Mouse (Mus musculus): Measurements from ENCODE around the gene Bcas3. TPM values are rescaled to one million over a fixed set of nuclear protein-coding genes. Genes with fewer than 3 reads are reported as not detected.
A peak's percentile ranks its signal among the peaks of the same experiment; 100 is the strongest.

Bcas3 gene
- polyA plus RNA-seq, 1 experiment from 2014 or later = 16.7 TPM

GRCm38 (mm10) chr11:85609303-85609940 lies 256.5 kb downstream of the Bcas3 start:
- Histone ChIP-seq H3K9me3 (no peaks in the 10 kb centered on the region), H3K9ac (no peak overlapping the region), H3K27ac (no peak overlapping the region), H3K4me3 (replicated peaks) (no peak overlapping the region), H3K4me2 (no peak overlapping the region), H3K36me3 (no peaks in the 10 kb centered on the region), H3K27me3 (replicated peaks) (no peaks in the 10 kb centered on the region), H3K4me1 (no peaks in the 10 kb centered on the region)
- no peak for ATAC-seq (ENCODE audit: insufficient read depth, low FRiP score, low read depth)
- WGBS = 35% methylated on average over 5 of the region's 5 CpGs

GRCm38 (mm10) chr11:85613035-85613434 lies 260.1 kb downstream of the Bcas3 start:
- Histone ChIP-seq H3K36me3 (no peaks in the 10 kb centered on the region), H3K9ac (no peak overlapping the region), H3K4me3 (replicated peaks) (no peak overlapping the region), H3K27me3 (replicated peaks) (no peaks in the 10 kb centered on the region), H3K27ac (no peak overlapping the region), H3K9me3 (no peaks in the 10 kb centered on the region), H3K4me1 (0 out of 2 replicates have a peak, but pooled peaks cover 5% of the 10 kb centered on the region), H3K4me2 (no peak overlapping the region)
- 22% methylated on average over 5 of the region's 5 CpGs for WGBS
- no peak for ATAC-seq (ENCODE audit: insufficient read depth, low FRiP score, low read depth)

GRCm38 (mm10) chr11:85613586-85613985 lies 260.6 kb downstream of the Bcas3 start:
- 42% methylated on average over 3 of the region's 3 CpGs for WGBS
- Histone ChIP-seq H3K36me3 (no peaks in the 10 kb centered on the region), H3K4me1 (0 out of 2 replicates have a peak, but pooled peaks cover 5% of the 10 kb centered on the region), H3K9ac (no peak overlapping the region), H3K27me3 (replicated peaks) (no peaks in the 10 kb centered on the region), H3K4me3 (replicated peaks) (no peak overlapping the region), H3K9me3 (no peaks in the 10 kb centered on the region), H3K4me2 (no peak overlapping the region), H3K27ac (no peak overlapping the region)
- ATAC-seq (ENCODE audit: insufficient read depth, low FRiP score, low read depth) = no peak

- H3K27me3 ChIP-seq (replicated peaks) = no peaks in the 10 kb centered on the region
- H3K4me2 ChIP-seq = no peak overlapping the region
- ATAC-seq (ENCODE audit: insufficient read depth, low FRiP score, low read depth) = no peak
- H3K9ac ChIP-seq = no peak overlapping the region
- H3K27ac ChIP-seq = no peak overlapping the region
- no peaks in the 10 kb centered on the region for H3K9me3 ChIP-seq
- H3K4me1 ChIP-seq = 0 out of 2 replicates have a peak, but pooled peaks cover 5% of the 10 kb centered on the region
- H3K4me3 ChIP-seq (replicated peaks) = no peak overlapping the region
- no peaks in the 10 kb centered on the region for H3K36me3 ChIP-seq
- 74% methylated on average over 7 of the region's 7 CpGs for whole genome bisulfite sequencing
These were observed 261.5 kb downstream of the Bcas3 start for GRCm38 (mm10) chr11:85614431-85614830.

GRCm38 (mm10) chr11:85615421-85615820 lies 262.5 kb downstream of the Bcas3 start:
- H3K4me2 ChIP-seq = no peak overlapping the region
- no peaks in the 10 kb centered on the region for H3K36me3 ChIP-seq
- no peak for ATAC-seq (ENCODE audit: insufficient read depth, low FRiP score, low read depth)
- H3K27ac ChIP-seq = no peak overlapping the region
- 0 out of 2 replicates have a peak, but pooled peaks cover 5% of the 10 kb centered on the region for H3K4me1 ChIP-seq
- H3K4me3 ChIP-seq (replicated peaks) = no peak overlapping the region
- H3K9ac ChIP-seq = no peak overlapping the region
- H3K9me3 ChIP-seq = no peaks in the 10 kb centered on the region
- WGBS = 40% methylated on average over 7 of the region's 7 CpGs
- H3K27me3 ChIP-seq (replicated peaks) = no peaks in the 10 kb centered on the region

- Histone ChIP-seq H3K9me3 (no peaks in the 10 kb centered on the region), H3K9ac (no peak overlapping the region), H3K27ac (no peak overlapping the region), H3K4me1 (no peaks in the 10 kb centered on the region), H3K27me3 (replicated peaks) (no peaks in the 10 kb centered on the region), H3K4me3 (replicated peaks) (no peak overlapping the region), H3K4me2 (no peak overlapping the region), H3K36me3 (no peaks in the 10 kb centered on the region)
- 30% methylated on average over 2 of the region's 2 CpGs for WGBS
- no peak for ATAC-seq (ENCODE audit: insufficient read depth, low FRiP score, low read depth)
These were observed 268.5 kb downstream of the Bcas3 start for GRCm38 (mm10) chr11:85621486-85621885.

- H3K4me3 ChIP-seq (replicated peaks) = no peak overlapping the region
- H3K27me3 ChIP-seq (replicated peaks) = no peaks in the 10 kb centered on the region
- H3K36me3 ChIP-seq = no peaks in the 10 kb centered on the region
- no peak for ATAC-seq (ENCODE audit: insufficient read depth, low FRiP score, low read depth)
- no peak overlapping the region for H3K27ac ChIP-seq
- no peak overlapping the region for H3K9ac ChIP-seq
- no peaks in the 10 kb centered on the region for H3K9me3 ChIP-seq
- no peak overlapping the region for H3K4me2 ChIP-seq
- no peaks in the 10 kb centered on the region for H3K4me1 ChIP-seq
- WGBS = 74% methylated on average over 8 of the region's 8 CpGs
These were observed 269.0 kb downstream of the Bcas3 start for GRCm38 (mm10) chr11:85621994-85622393.

- Histone ChIP-seq H3K9ac (no peak overlapping the region), H3K36me3 (no peaks in the 10 kb centered on the region), H3K27me3 (replicated peaks) (no peaks in the 10 kb centered on the region), H3K27ac (no peak overlapping the region), H3K9me3 (no peaks in the 10 kb centered on the region), H3K4me3 (replicated peaks) (no peak overlapping the region), H3K4me1 (peaks cover 5% of the 10 kb centered on the region), H3K4me2 (no peak overlapping the region)
- no peak for ATAC-seq (ENCODE audit: insufficient read depth, low FRiP score, low read depth)
- WGBS = 68% methylated on average over 5 of the region's 5 CpGs
These were observed 272.2 kb downstream of the Bcas3 start for GRCm38 (mm10) chr11:85625206-85625605.

- Histone ChIP-seq H3K27me3 (replicated peaks) (no peaks in the 10 kb centered on the region), H3K4me2 (no peak overlapping the region), H3K4me1 (peaks cover 5% of the 10 kb centered on the region), H3K9ac (no peak overlapping the region), H3K36me3 (no peaks in the 10 kb centered on the region), H3K4me3 (replicated peaks) (no peak overlapping the region), H3K27ac (no peak overlapping the region), H3K9me3 (no peaks in the 10 kb centered on the region)
- no peak for ATAC-seq (ENCODE audit: insufficient read depth, low FRiP score, low read depth)
- WGBS = 80% methylated on average over 2 of the region's 2 CpGs
These were observed 273.9 kb downstream of the Bcas3 start for GRCm38 (mm10) chr11:85626846-85627245.

- Histone ChIP-seq H3K4me3 (replicated peaks) (no peak overlapping the region), H3K9me3 (no peaks in the 10 kb centered on the region), H3K27me3 (replicated peaks) (no peaks in the 10 kb centered on the region), H3K27ac (no peak overlapping the region), H3K36me3 (no peaks in the 10 kb centered on the region), H3K4me2 (no peak overlapping the region), H3K4me1 (peaks cover 5% of the 10 kb centered on the region), H3K9ac (no peak overlapping the region)
- ATAC-seq (ENCODE audit: insufficient read depth, low FRiP score, low read depth) = no peak
- 63% methylated on average over 3 of the region's 3 CpGs for WGBS
These were observed 274.4 kb downstream of the Bcas3 start for GRCm38 (mm10) chr11:85627405-85627804.

GRCm38 (mm10) chr11:85628303-85629063 lies 275.5 kb downstream of the Bcas3 start:
- peak overlapping the region; percentile 59 for H3K27ac ChIP-seq
- H3K27me3 ChIP-seq (replicated peaks) = no peaks in the 10 kb centered on the region
- H3K36me3 ChIP-seq = no peaks in the 10 kb centered on the region
- H3K9ac ChIP-seq = no peak overlapping the region
- H3K4me1 ChIP-seq = peaks cover 8% of the 10 kb centered on the region
- ATAC-seq (ENCODE audit: insufficient read depth, low FRiP score, low read depth) = peak; percentile 57; the same call in 1 of the 2 replicates
- WGBS = 40% methylated on average over 13 of the region's 13 CpGs
- H3K9me3 ChIP-seq = no peaks in the 10 kb centered on the region
- no peak overlapping the region for H3K4me3 ChIP-seq (replicated peaks)
- no peak overlapping the region for H3K4me2 ChIP-seq

- ATAC-seq (ENCODE audit: insufficient read depth, low FRiP score, low read depth) = no peak
- H3K4me2 ChIP-seq = no peak overlapping the region
- no peaks in the 10 kb centered on the region for H3K36me3 ChIP-seq
- H3K9me3 ChIP-seq = no peaks in the 10 kb centered on the region
- 43% methylated on average over 2 of the region's 2 CpGs for WGBS
- H3K9ac ChIP-seq = no peak overlapping the region
- H3K4me1 ChIP-seq = peaks cover 8% of the 10 kb centered on the region
- H3K27ac ChIP-seq = no peak overlapping the region
- H3K27me3 ChIP-seq (replicated peaks) = no peaks in the 10 kb centered on the region
- no peak overlapping the region for H3K4me3 ChIP-seq (replicated peaks)
These were observed 279.6 kb downstream of the Bcas3 start for GRCm38 (mm10) chr11:85632568-85632981.

All from stomach, embryonic 15.5 days (tissue).